Mouse (Mus musculus) heart, embryonic 15.5 days (tissue): ENCODE results near the gene Olfr1360. TPM values are rescaled to one million over a fixed set of nuclear protein-coding genes. Genes with fewer than 3 reads are reported as not detected.
"Not testable (repeated sequence)": the region's sequence is repeated elsewhere in the genome, so short reads cannot be mapped to it uniquely, and the experiment has no call there.

Experiments
- ATAC-seq: fragments of 200-750 bp; cut with Nextera tagmentation; replicated peaks from 2 replicates; pipeline ENCODE4 v1.8.0; 2017; ENCODE audit warnings: low read depth, moderate TSS enrichment; ENCODE audit not compliant: insufficient number of reproducible peaks, insufficient read depth, low FRiP score
- H3K27ac ChIP-seq: fragments of 300-500 bp; sonication (generic); 2 replicates; pipeline ENCODE4 v1.5.1; 2015; ENCODE audit warnings: mild to moderate bottlenecking, inconsistent platforms
- H3K27me3 ChIP-seq: fragments of 300-500 bp; sonication (generic); 2 replicates; pipeline ENCODE4 v1.6.1; 2015; ENCODE audit warnings: inconsistent platforms
- H3K36me3 ChIP-seq: fragments of 300-500 bp; sonication (generic); 2 replicates; pipeline ENCODE4 v1.6.1; 2015; ENCODE audit warnings: mild to moderate bottlenecking, inconsistent platforms
- H3K4me1 ChIP-seq: fragments of 300-500 bp; sonication (generic); replicated peaks from 2 replicates; pipeline ENCODE4 v1.6.1; 2015; ENCODE audit warnings: inconsistent platforms
- H3K4me2 ChIP-seq: fragments of 300-500 bp; sonication (generic); 2 replicates; pipeline ENCODE4 v1.6.1; 2015; ENCODE audit warnings: inconsistent platforms, mild to moderate bottlenecking, moderate library complexity
- H3K4me3 ChIP-seq: fragments of 300-500 bp; sonication (generic); 2 replicates; pipeline ENCODE4 v1.5.1; 2015; ENCODE audit warnings: mild to moderate bottlenecking, inconsistent platforms
- H3K9ac ChIP-seq: fragments of 300-500 bp; sonication (generic); 2 replicates; pipeline ENCODE4 v1.6.1; 2015; ENCODE audit warnings: mild to moderate bottlenecking, inconsistent platforms
- H3K9me3 ChIP-seq: fragments of 300-500 bp; sonication (generic); replicated peaks from 2 replicates; pipeline ENCODE4 v1.6.1; 2016; ENCODE audit warnings: inconsistent platforms
- WGBS: fragments of 180-500 bp; shearing (Covaris S2); methylation state at CpG from one replicate; pipeline ENCODE4 v1.1.7; 2015; ENCODE audit warnings: mixed read lengths; 5-methylcytosine and 5-hydroxymethylcytosine counted together
- polyA plus RNA-seq: library from polyadenylated mRNA; unstranded; fragments of >200 nt; fragmentation: Nextera tagmentation; extraction: Ambion mirVana; gene quantifications from 2 replicates; pipeline ENCODE4 v1.2.1, GENCODE M21; 2015

Gene Olfr1360
- not detected in 2 replicates for polyA plus RNA-seq

DNA sequence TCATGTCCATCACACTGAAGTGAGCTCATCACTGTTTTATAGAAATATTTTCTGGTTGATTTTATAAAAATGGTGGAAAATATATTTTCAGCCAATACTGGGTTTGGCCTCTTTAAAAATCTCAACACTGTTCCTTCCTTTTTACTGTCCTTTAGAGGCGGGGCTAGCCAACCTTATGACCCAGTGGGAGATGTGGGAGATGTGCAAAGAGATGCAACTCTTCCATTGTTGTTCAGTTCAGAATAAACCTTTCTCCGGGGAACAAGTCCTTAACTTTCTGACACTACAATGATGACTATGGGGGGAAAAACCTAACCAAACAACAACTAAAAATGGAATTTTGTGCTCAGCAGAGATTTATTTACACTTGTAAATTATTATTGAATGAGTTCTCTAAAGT lies at the start of gene Olfr1360:
Gene Olfr1360, minus strand, starts transcription at position 101 of the 400 bp plus-strand sequence.
- WGBS, result 67% methylated on average over 2 of the region's 2 CpGs
- no peak within 1 kb of the TSS for H3K4me2 ChIP-seq
- H3K4me1 ChIP-seq, result no peaks in the 10 kb centered on the region
- H3K9ac ChIP-seq, result no peak within 1 kb of the TSS
- no peak within 1 kb of the TSS for H3K27ac ChIP-seq
- no peaks in the 10 kb centered on the region for H3K36me3 ChIP-seq
- H3K9me3 ChIP-seq, result no peaks in the 10 kb centered on the region
- H3K27me3 ChIP-seq, result no peaks in the 10 kb centered on the region
- no peak for ATAC-seq
- H3K4me3 ChIP-seq, result no peak within 1 kb of the TSS

DNA sequence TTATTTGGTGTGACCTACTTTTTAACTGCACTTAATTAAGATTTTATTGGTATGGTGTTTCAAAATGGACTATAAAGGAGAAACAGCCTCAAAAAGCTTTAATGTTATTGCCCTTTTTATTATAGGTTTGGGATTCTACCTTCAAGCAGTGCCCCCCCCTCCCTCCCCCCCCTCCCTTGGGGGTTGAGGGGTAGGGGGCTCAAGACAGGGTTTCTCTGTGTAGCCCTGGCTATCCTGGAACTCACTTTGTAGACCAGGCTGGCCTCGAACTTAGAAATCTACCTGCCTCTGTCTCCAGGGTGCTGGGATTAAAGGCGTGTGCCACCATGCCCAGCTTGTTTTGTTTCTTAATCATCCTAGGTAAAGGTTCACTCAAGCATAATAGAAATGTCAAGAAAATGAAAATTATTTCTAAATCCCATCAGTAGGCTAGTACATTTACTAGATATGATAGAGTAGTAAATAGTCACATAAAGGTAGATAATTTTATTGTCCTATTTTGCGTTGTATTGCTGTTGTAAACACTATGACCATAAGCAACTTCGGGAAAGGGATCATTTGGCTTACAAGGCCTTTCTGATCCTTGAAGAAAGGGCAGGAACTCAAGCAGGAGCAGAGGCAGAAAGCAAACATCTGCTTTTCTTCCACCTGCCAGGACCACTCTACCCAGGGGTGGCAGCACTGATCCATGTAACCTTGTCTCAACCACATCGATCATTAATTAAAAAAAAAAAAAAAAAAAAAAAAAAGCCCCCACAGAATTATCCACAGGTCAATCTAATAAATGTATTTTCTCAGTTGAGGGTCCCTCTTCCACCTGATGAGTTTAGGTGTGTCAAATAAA lies 46.0 kb upstream of the Olfr1360 start:
- Histone ChIP-seq H3K27ac (peak overlapping the region; percentile 88; the same call in 1 of the 2 replicates), H3K27me3 (no peaks in the 10 kb centered on the region), H3K4me1 (peaks cover 17% of the 10 kb centered on the region), H3K9ac (no peak overlapping the region), H3K4me3 (no peak overlapping the region), H3K9me3 (no peaks in the 10 kb centered on the region), H3K36me3 (no peaks in the 10 kb centered on the region), H3K4me2 (peak overlapping the region; percentile 76; the same call in 1 of the 2 replicates)
- ATAC-seq, result no peak
- 47% methylated on average over 5 of the region's 5 CpGs for WGBS

DNA sequence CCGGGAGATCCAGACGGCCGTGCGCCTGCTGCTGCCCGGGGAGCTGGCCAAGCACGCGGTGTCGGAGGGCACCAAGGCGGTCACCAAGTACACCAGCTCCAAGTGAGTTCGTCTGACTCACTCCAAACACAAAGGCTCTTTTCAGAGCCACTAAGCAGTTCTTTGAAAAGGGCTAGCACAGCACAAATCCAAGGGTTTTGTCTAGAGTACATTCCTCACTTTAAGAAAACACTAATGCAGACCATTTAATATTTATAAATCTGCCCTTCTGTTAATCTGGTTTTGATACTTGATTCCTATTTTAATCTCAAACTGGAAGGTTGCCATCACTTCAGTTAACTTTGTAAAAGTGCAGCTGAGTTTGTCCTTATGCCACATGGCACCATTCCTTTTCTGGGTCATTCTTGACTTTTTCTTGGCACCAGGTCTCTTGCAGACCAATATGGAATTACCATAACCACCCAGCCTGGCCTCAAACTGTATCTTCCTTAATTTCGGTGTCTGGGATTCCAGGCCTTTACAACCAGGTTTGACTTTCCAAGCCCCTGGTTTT lies 45.2 kb upstream of the Olfr1360 start:
- Histone ChIP-seq H3K27me3 (no peaks in the 10 kb centered on the region), H3K9me3 (no peaks in the 10 kb centered on the region), H3K36me3 (no peaks in the 10 kb centered on the region), H3K4me3 (peak overlapping the region; percentile 51), H3K9ac (peak overlapping the region; percentile 41), H3K27ac (peak overlapping the region; percentile 88), H3K4me1 (peaks cover 21% of the 10 kb centered on the region), H3K4me2 (peak overlapping the region; percentile 76)
- no peak for ATAC-seq
- 4% methylated on average over 11 of the region's 11 CpGs for WGBS

DNA sequence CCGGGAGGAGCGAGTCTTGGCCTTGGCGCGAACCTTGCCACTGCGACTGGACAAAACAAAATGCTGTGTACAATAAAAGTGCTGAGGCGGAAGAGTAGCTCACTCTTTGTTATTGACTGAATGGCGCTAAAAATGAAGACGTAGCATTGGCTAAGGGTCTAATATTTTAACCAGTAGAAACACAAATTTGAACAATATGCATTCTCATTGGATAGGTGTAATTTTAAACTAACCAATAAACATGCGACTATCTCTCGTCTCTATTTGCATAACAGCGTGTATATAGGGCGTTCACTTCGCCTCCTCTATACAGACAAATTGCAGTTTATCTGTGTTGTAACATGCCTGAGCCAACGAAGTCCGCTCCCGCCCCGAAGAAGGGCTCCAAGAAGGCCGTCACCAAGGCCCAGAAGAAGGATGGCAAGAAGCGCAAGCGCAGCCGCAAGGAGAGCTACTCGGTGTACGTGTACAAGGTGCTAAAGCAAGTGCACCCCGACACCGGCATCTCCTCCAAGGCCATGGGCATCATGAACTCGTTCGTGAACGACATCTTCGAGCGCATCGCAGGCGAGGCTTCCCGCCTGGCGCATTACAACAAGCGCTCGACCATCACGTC lies 44.7 kb upstream of the Olfr1360 start, which contains the start of gene Hist1h2bm:
Gene Hist1h2bm, plus strand, starts transcription at position 288 of the 616 bp plus-strand sequence.
- H3K27ac ChIP-seq, result peak within 1 kb of the TSS; percentile 88
- not testable (repeated sequence) for H3K9me3 ChIP-seq, H3K36me3 ChIP-seq, H3K27me3 ChIP-seq
- H3K9ac ChIP-seq, result peak within 1 kb of the TSS; percentile 41
- H3K4me2 ChIP-seq, result peak within 1 kb of the TSS; percentile 76
- under 1% methylated on average over 37 of the region's 37 CpGs for WGBS
- peak within 1 kb of the TSS; percentile 51 for H3K4me3 ChIP-seq
- peaks cover 24% of the 10 kb centered on the region for H3K4me1 ChIP-seq
- peak; percentile 95 for ATAC-seq

DNA sequence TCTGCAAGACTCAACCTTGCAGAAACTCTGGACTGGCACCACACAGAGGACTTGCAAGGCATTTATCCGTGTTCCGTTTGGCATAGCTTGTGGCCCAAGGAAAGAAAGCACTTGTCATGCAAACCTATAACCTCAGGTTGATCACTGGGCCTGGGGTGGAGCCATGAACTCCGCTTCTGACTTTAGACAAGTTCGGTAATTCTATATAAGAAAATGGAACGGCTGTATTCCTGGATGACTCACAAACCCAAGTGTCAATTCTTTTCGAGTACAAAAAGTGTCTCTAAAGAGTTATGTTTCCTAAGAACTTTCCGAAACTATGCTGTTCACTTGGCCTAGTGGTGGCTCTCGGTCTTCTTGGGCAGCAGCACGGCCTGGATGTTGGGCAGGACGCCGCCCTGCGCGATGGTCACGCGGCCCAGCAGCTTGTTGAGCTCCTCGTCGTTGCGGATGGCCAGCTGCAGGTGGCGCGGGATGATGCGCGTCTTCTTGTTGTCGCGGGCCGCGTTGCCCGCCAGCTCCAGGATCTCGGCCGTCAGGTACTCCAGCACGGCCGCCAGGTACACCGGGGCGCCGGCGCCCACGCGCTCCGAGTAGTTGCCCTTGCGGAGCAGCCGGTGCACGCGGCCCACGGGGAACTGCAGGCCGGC lies 44.0 kb upstream of the Olfr1360 start:
- peak overlapping the region; percentile 31 for H3K9ac ChIP-seq
- H3K4me1 ChIP-seq, result peaks cover 26% of the 10 kb centered on the region
- H3K4me2 ChIP-seq, result peak overlapping the region; percentile 76
- not testable (repeated sequence) for H3K9me3 ChIP-seq, H3K27me3 ChIP-seq, H3K36me3 ChIP-seq
- peak overlapping the region; percentile 88 for H3K27ac ChIP-seq
- 4% methylated on average over 21 of the region's 44 CpGs for WGBS
- peak overlapping the region; percentile 51 for H3K4me3 ChIP-seq
- 0 out of 2 replicates have a peak, but pooled peaks have one; percentile 5 for ATAC-seq

DNA sequence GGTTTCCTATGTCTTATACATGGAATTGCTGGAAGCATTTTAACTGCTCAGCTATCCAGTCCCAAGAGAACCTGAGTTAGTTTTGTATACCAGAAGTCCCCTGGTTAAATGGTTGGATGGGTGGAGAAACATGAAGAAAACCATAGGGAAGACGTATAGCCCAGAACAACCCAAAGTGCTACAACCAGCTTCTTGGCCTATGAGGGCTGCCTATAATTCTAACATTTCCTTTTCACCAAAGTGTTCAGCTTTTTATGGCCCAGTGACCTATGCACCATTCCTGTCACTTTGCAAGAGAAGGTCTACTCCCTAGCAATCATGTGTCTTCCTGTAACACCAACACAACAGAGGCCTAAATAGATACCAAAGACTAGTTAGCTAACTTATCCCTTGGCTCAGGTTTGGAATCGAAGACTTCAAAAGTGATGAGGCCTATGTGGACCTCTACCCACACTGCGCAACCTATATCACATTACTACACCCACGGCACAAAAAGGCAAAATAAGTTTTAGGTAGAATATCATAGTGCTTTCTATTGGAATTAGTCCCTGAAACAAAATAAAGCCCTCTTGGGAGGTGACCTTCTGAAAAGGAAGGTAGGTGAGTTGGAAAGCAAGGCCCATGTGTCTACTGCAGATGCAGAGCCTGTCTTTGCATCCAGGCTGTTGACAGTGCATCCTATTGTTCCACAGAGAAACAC lies 41.3 kb upstream of the Olfr1360 start:
- Histone ChIP-seq H3K36me3 (no peaks in the 10 kb centered on the region), H3K4me2 (peak overlapping the region; percentile 83), H3K9ac (peak overlapping the region; percentile 52), H3K27ac (peak overlapping the region; percentile 63), H3K9me3 (no peaks in the 10 kb centered on the region), H3K4me3 (peak overlapping the region; percentile 49), H3K4me1 (peaks cover 34% of the 10 kb centered on the region), H3K27me3 (no peaks in the 10 kb centered on the region)
- no peak for ATAC-seq
- WGBS, result 66% methylated on average over 4 of the region's 4 CpGs

DNA sequence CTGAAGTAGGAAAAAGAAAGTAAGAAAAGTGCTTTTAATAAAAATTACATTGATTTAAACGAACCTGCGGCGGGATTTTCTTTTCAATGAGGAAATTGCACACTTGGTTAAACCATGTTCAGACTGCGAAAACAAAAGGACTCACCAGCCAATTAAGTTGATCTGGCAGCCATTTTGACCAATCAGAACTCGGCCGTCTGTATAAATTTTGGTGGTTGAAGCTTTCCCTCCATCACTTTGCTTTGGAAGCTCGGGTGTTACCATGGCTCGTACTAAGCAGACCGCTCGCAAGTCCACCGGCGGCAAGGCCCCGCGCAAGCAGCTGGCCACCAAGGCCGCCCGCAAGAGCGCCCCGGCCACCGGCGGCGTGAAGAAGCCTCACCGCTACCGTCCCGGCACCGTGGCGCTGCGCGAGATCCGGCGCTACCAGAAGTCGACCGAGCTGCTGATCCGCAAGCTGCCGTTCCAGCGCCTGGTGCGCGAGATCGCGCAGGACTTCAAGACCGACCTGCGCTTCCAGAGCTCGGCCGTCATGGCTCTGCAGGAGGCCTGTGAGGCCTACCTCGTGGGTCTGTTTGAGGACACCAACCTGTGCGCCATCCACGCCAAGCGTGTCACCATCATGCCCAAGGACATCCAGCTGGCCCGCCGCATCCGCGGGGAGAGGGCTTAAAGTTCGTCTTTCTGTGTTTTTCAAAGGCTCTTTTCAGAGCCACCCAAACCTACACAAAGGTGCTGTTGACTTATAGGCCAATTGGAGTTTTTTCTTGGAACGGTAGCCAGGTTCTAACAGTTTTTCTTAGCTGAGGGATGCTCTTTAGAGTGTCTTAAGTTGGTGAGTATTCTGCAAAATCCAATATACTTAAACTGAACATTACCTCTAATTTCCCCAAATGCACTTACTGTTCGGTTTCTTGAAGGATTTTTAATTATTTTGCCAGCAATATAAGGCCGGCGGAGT lies 40.5 kb upstream of the Olfr1360 start, which contains the start of gene Hist1h3h:
Gene Hist1h3h, plus strand, starts transcription at position 263 of the 961 bp plus-strand sequence.
- H3K9ac ChIP-seq, result peak within 1 kb of the TSS; percentile 63
- peak within 1 kb of the TSS; percentile 91 for H3K27ac ChIP-seq
- not testable (repeated sequence) for H3K9me3 ChIP-seq, H3K36me3 ChIP-seq, H3K27me3 ChIP-seq
- H3K4me3 ChIP-seq, result peak within 1 kb of the TSS; percentile 49
- ATAC-seq, result peak; percentile 41; the same call in 1 of the 2 replicates
- WGBS, result 1% methylated on average over 29 of the region's 56 CpGs
- H3K4me2 ChIP-seq, result peak within 1 kb of the TSS; percentile 83
- peaks cover 33% of the 10 kb centered on the region for H3K4me1 ChIP-seq

DNA sequence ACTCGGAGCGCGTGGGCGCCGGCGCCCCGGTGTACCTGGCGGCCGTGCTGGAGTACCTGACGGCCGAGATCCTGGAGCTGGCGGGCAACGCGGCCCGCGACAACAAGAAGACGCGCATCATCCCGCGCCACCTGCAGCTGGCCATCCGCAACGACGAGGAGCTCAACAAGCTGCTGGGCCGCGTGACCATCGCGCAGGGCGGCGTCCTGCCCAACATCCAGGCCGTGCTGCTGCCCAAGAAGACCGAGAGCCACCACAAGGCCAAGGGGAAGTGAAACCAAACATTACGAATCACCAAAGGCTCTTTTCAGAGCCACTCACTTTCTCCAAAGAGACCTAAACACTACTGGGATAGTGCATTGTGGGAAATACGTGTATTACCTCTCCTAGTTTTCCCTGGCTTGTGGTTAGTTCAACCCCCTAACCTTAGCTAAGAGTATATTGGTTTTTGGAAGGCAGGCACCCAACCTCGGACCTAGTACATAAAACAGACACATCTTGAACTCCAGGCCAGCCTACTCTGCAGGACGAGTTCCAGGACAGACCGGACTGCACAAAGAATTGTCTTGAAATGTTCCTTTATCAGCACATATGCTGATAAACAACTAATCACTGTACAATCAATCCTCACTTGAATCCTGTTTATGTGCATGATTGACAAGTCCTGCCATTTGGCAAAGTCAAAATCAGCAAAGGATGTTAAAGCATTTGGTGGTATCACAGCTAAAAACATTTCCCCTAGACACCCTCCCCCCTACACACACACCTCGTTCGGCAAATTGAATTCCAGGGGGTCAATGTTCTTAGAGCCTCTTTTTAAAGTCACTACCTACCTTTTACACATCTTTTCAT lies 39.6 kb upstream of the Olfr1360 start:
- ATAC-seq, result 0 out of 2 replicates have a peak, but pooled peaks have one; percentile 5
- H3K27me3 ChIP-seq, H3K36me3 ChIP-seq, H3K9me3 ChIP-seq: not testable (repeated sequence)
- H3K27ac ChIP-seq, result peak overlapping the region; percentile 91
- peak overlapping the region; percentile 63 for H3K9ac ChIP-seq
- peak overlapping the region; percentile 49 for H3K4me3 ChIP-seq
- peak overlapping the region; percentile 83 for H3K4me2 ChIP-seq
- WGBS, result 0% methylated on average over 15 of the region's 38 CpGs
- H3K4me1 ChIP-seq, result peaks cover 27% of the 10 kb centered on the region

DNA sequence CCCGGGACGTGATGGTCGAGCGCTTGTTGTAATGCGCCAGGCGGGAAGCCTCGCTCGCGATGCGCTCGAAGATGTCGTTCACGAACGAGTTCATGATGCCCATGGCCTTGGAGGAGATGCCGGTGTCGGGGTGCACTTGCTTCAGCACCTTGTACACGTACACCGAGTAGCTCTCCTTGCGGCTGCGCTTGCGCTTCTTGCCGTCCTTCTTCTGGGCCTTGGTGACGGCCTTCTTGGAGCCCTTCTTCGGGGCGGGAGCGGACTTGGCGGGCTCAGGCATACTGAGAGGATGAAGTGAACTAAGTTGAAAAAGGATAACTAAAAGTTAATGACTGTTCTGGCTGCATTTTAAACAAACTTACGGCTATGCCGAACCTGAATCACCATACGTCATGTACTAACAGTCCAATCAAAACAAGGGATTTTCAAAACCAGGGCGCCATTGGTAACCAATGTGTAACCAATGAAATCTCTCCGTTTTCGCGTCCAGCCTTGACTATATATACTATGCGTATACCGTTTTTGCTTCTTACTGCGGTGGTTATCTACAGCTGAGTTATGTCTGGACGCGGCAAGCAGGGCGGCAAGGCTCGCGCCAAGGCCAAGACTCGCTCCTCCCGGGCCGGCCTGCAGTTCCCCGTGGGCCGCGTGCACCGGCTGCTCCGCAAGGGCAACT lies 38.8 kb upstream of the Olfr1360 start, which contains the start of the genes Hist1h2bl and Hist1h2ai:
Gene Hist1h2bl, minus strand, starts transcription at position 280 of the 676 bp plus-strand sequence.
Gene Hist1h2ai, plus strand, starts transcription at position 559 of the 676 bp plus-strand sequence.
- H3K4me2 ChIP-seq, result peak within 1 kb of the TSS; percentile 83
- H3K36me3 ChIP-seq, H3K9me3 ChIP-seq, H3K27me3 ChIP-seq: not testable (repeated sequence)
- H3K9ac ChIP-seq, result peak within 1 kb of the TSS; percentile 63
- peak within 1 kb of the TSS; percentile 91 for H3K27ac ChIP-seq
- WGBS, result 0% methylated on average over 36 of the region's 50 CpGs
- H3K4me3 ChIP-seq, result peak within 1 kb of the TSS; percentile 49
- peak; percentile 92 for ATAC-seq
- H3K4me1 ChIP-seq, result peaks cover 25% of the 10 kb centered on the region
